Comparison of ENCODE assay signal across 8 mouse cellular contexts in genomic region chr6:71907702-71908235, GRCm38 (mm10). TPM values are rescaled to one million over a fixed set of nuclear protein-coding genes. Genes with fewer than 3 reads are reported as not detected.
DNase-seq lines count a peak whose midpoint lies in the region; ATAC-seq lines count a peak whose summit lies in the region.

No protein-coding gene starts in this region.

- H3K9me3 ChIP-seq in heart, embryonic 14.5 days (ENCODE audit: control insufficient read depth, low read length) = no peaks in the 10 kb centered on the region
- no peaks in the 10 kb centered on the region for H3K9me3 ChIP-seq in hindbrain, embryonic 12.5 days (replicated peaks)
- H3K9me3 ChIP-seq in midbrain, embryonic 13.5 days = no peaks in the 10 kb centered on the region

- H3K4me3 ChIP-seq in heart, embryonic 14.5 days (ENCODE audit: control insufficient read depth in 1 of 2, insufficient read depth in 1 of 2, low read depth in 1 of 2, low read length in 2 of 2) = peak overlapping the region; percentile 82 to 100
- peak overlapping the region; percentile 80 for H3K4me3 ChIP-seq in hindbrain, embryonic 12.5 days
- peak overlapping the region; percentile 75 for H3K4me3 ChIP-seq in midbrain, embryonic 13.5 days (replicated peaks)

- peak overlapping the region; percentile 83 for H3K4me2 ChIP-seq in heart, embryonic 14.5 days (ENCODE audit: low read length)
- peak overlapping the region; percentile 80 for H3K4me2 ChIP-seq in hindbrain, embryonic 12.5 days (replicated peaks)
- peak overlapping the region; percentile 66 for H3K4me2 ChIP-seq in midbrain, embryonic 13.5 days (replicated peaks)

- H3K9ac ChIP-seq in heart, embryonic 14.5 days (ENCODE audit: low read length) = peak overlapping the region; percentile 82
- peak overlapping the region; percentile 68 for H3K9ac ChIP-seq in hindbrain, embryonic 12.5 days
- H3K9ac ChIP-seq in midbrain, embryonic 13.5 days (replicated peaks) = peak overlapping the region; percentile 70

- no peak overlapping the region for H3K27ac ChIP-seq in heart, embryonic 14.5 days (replicated peaks in 1 of 2; ENCODE audit: control insufficient read depth in 1 of 2, insufficient read depth in 1 of 2, low read depth in 2 of 2, low read length in 2 of 2)
- H3K27ac ChIP-seq in hindbrain, embryonic 12.5 days = no peak overlapping the region
- H3K27ac ChIP-seq in midbrain, embryonic 13.5 days = no peak overlapping the region

- 4% methylated on average over 4 of the region's 4 CpGs for WGBS in heart, embryonic 14.5 days
- 13% methylated on average over 4 of the region's 4 CpGs for WGBS in hindbrain, embryonic 12.5 days
- WGBS in midbrain, embryonic 13.5 days = 10% methylated on average over 4 of the region's 4 CpGs

- no peaks in the 10 kb centered on the region for H3K27me3 ChIP-seq in heart, embryonic 14.5 days (ENCODE audit: control insufficient read depth, insufficient read depth, low read length)
- no peaks in the 10 kb centered on the region for H3K27me3 ChIP-seq in hindbrain, embryonic 12.5 days
- H3K27me3 ChIP-seq in midbrain, embryonic 13.5 days = no peaks in the 10 kb centered on the region

- peaks cover 10 to 28% of the 10 kb centered on the region in 2 experiments for H3K4me1 ChIP-seq in heart, embryonic 14.5 days (ENCODE audit: control insufficient read depth in 2 of 2, insufficient read depth in 2 of 2, low read length in 2 of 2)
- peaks cover 8% of the 10 kb centered on the region for H3K4me1 ChIP-seq in hindbrain, embryonic 12.5 days
- peaks cover 16% of the 10 kb centered on the region for H3K4me1 ChIP-seq in midbrain, embryonic 13.5 days (replicated peaks)

- no peak for ATAC-seq in heart, embryonic 14.5 days (ENCODE audit: insufficient number of reproducible peaks, insufficient read depth, low FRiP score, low read depth)
- no peak for ATAC-seq in hindbrain, embryonic 12.5 days (ENCODE audit: low FRiP score)
- no peak for ATAC-seq in midbrain, embryonic 13.5 days

- H3K36me3 ChIP-seq in heart, embryonic 14.5 days (ENCODE audit: control insufficient read depth, insufficient read depth, low read length) = peaks cover 48% of the 10 kb centered on the region
- H3K36me3 ChIP-seq in hindbrain, embryonic 12.5 days = peaks cover 31% of the 10 kb centered on the region
- peaks cover 34% of the 10 kb centered on the region for H3K36me3 ChIP-seq in midbrain, embryonic 13.5 days

- DNase-seq in heart, adult 8-10 months (ENCODE audit: low spot score) = no peak
- peak; percentile 32 for DNase-seq in R1 (ENCODE audit: low read depth, low spot score)
- DNase-seq in gastrocnemius, adult 18-20 months (ENCODE audit: low spot score) = no peak
- DNase-seq in kidney, postnatal 14 days = no peak
- no peak for DNase-seq in adrenal gland, adult 8-10 months

RNA-seq across cellular contexts. Expression of gene Ptcd3, which starts 0.8 kb away (rescaled TPM):
- 112 and 113 TPM in 2 replicates for polyA plus RNA-seq in heart, embryonic 14.5 days (2014; fragmentation: Nextera tagmentation; extraction: Ambion mirVana)
- total RNA-seq in heart, adult 8-10 months (2022) = 100 to 1,000 TPM; 127 to 157 (median 131) TPM
- polyA plus RNA-seq in hindbrain, embryonic 12.5 days (2016; fragmentation: Nextera tagmentation; extraction: Ambion mirVana) = 102 and 108 TPM in 2 replicates
- polyA plus RNA-seq in midbrain, embryonic 13.5 days (2015; fragmentation: Nextera tagmentation; extraction: Ambion mirVana) = 95.6 and 99.4 TPM in 2 replicates
- 10 to 100 TPM; 61.9 to 66.2 TPM for total RNA-seq in gastrocnemius, adult 18-20 months (2021)
- 100 to 1,000 TPM in 2 of 4 experiments, 10 to 100 TPM in 2; 90.8 to 118 (median 104) TPM for total RNA-seq in adrenal gland, adult 8-10 months (2022)

RNA-seq across cellular contexts. Expression of gene Polr1a, which starts 1.1 kb away (rescaled TPM):
- 17.0 and 17.6 TPM in 2 replicates for polyA plus RNA-seq in heart, embryonic 14.5 days (2014; fragmentation: Nextera tagmentation; extraction: Ambion mirVana)
- total RNA-seq in heart, adult 8-10 months (2022) = 10 to 100 TPM; 47.4 to 54.6 (median 49.7) TPM
- 31.5 and 32.5 TPM in 2 replicates for polyA plus RNA-seq in hindbrain, embryonic 12.5 days (2016; fragmentation: Nextera tagmentation; extraction: Ambion mirVana)
- 21.0 and 21.1 TPM in 2 replicates for polyA plus RNA-seq in midbrain, embryonic 13.5 days (2015; fragmentation: Nextera tagmentation; extraction: Ambion mirVana)
- 10 to 100 TPM; 35.9 to 36.4 TPM for total RNA-seq in gastrocnemius, adult 18-20 months (2021)
- 100 to 1,000 TPM in 1 of 4 experiments, 10 to 100 TPM in 3; 66.4 to 108 (median 85.9) TPM for total RNA-seq in adrenal gland, adult 8-10 months (2022)
